8 mouse cellular contexts compared by ENCODE assay signal in the genomic region with DNA sequence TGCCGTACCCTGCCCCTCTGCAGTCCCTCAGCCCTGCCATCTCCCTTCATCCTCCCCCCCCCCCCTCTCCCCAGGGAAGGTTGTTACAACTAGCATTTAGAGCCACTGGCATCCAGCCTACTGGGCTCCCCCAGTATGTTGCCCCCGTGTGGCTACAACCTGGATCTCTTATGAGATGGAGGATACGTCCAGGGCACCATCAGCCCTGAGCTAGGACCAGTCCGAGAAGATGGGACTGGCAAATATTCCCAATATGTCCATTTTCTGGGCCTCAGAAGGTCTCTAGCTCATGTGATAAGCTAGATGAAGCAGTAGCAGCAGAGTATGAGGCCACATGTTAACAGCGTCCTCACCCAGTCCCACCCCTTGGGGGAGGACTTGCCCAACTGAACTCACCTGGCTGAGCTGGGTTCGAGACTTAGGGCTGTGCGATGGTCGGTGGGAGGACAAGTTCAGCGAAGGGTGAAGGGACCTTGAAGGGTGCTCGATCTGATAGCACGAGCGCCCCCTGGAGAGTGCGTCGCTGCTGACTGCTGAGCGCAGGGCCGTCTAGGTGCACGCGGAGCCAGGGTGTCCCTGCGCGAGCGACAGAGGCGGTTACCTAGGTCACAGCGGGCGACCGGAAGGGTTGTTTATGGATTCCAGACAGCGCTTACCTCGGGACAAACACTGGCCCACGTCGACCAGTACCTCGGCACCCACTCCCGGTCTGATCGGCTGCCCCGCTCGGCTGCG. TPM values are rescaled to one million over a fixed set of nuclear protein-coding genes. Genes with fewer than 3 reads are reported as not detected.
DNase-seq lines count a peak whose midpoint lies in the region; ATAC-seq and TF ChIP-seq lines count a peak whose summit lies in the region.

No protein-coding gene starts in this region.

- peaks cover 16% of the 10 kb centered on the region for H3K4me1 ChIP-seq in hindbrain, embryonic 16.5 days (ENCODE audit: control insufficient read depth, insufficient read depth, low read depth, low read length)

- H3K4me3 ChIP-seq in gastrocnemius, adult 2 months, result peak overlapping the region; percentile 89
- peak overlapping the region; percentile 80 for H3K4me3 ChIP-seq in hindbrain, embryonic 16.5 days (ENCODE audit: low read length)

- 3% methylated on average over 34 of the region's 35 CpGs for WGBS in hindbrain, embryonic 16.5 days

- peak overlapping the region; percentile 95 for H3K27ac ChIP-seq in gastrocnemius, adult 2 months
- peak overlapping the region; percentile 94 for H3K27ac ChIP-seq in hindbrain, embryonic 16.5 days (ENCODE audit: low read depth, low read length)

- DNase-seq in ZHBTc4 (ENCODE audit: low read depth, low spot score), result peak; percentile 95
- DNase-seq in gastrocnemius, adult 2 months, result peak; percentile 91
- DNase-seq in left cerebral cortex, adult 18-20 months (ENCODE audit: low spot score in 2 of 2), result peak; percentile 81 to 84
- DNase-seq in lung, postnatal 4 days, result peak; percentile 89 to 91
- peak; percentile 67 for DNase-seq in retina, postnatal 7 days (ENCODE audit: low read depth, low spot score)
- DNase-seq in urinary bladder, adult 18-20 months (ENCODE audit: low spot score in 2 of 2), result peak; percentile 75 to 79

- H3K27me3 ChIP-seq in hindbrain, embryonic 16.5 days (replicated peaks; ENCODE audit: control insufficient read depth, insufficient read depth, low read length), result peaks cover 17% of the 10 kb centered on the region

- peak overlapping the region; percentile 88 for H3K9ac ChIP-seq in hindbrain, embryonic 16.5 days (ENCODE audit: low read depth, low read length)

- peaks cover 29% of the 10 kb centered on the region for H3K36me3 ChIP-seq in hindbrain, embryonic 16.5 days (ENCODE audit: control insufficient read depth, insufficient read depth, low read length)

- H3K4me2 ChIP-seq in hindbrain, embryonic 16.5 days (ENCODE audit: low read length), result peak overlapping the region; percentile 82

- peak; percentile 76 for TF ChIP-seq CTCF in gastrocnemius, adult 2 months (IDR thresholded peaks at IDR 0.05)

- intact Hi-C loops in gastrocnemius, adult 2 months (cut with DNase I), result loop anchor here (1.0 to 5.0 kb wide), 2 partner anchors 18 to 94 kb away; partner anchors contain the start of genes Lmf2 and Ncaph2

- no peaks in the 10 kb centered on the region for H3K9me3 ChIP-seq in hindbrain, embryonic 16.5 days (ENCODE audit: control insufficient read depth, low read length)

- peak; percentile 69 for ATAC-seq in common myeloid progenitor, adult 5-6 weeks (replicated peaks; ENCODE audit: low read depth, poor library complexity, severe bottlenecking)
- peak; percentile 79 for ATAC-seq in hindbrain, embryonic 16.5 days

RNA-seq across cellular contexts. Expression of gene Sco2, which starts 0.5 kb away (rescaled TPM):
- 21.8 and 23.0 TPM in 2 replicates for total RNA-seq in common myeloid progenitor, adult 5-6 weeks (2017)
- 10 to 100 TPM; 13.0 to 16.0 TPM for total RNA-seq in gastrocnemius, adult 2 months (2021)
- polyA plus RNA-seq in hindbrain, embryonic 16.5 days (2015; fragmentation: Nextera tagmentation; extraction: Ambion mirVana), result 16.7 and 20.2 TPM in 2 replicates
- 10 to 100 TPM; 27.7 to 28.6 TPM for total RNA-seq in left cerebral cortex, adult 18-20 months (2021)

RNA-seq across cellular contexts. Expression of gene Tymp, which starts 3.6 kb away (rescaled TPM):
- 0.68 and 0.78 TPM in 2 replicates for total RNA-seq in common myeloid progenitor, adult 5-6 weeks (2017)
- total RNA-seq in gastrocnemius, adult 2 months (2021), result under 1 TPM; 0.25 to 0.64 TPM
- 2.6 TPM in 2 replicates for polyA plus RNA-seq in hindbrain, embryonic 16.5 days (2015; fragmentation: Nextera tagmentation; extraction: Ambion mirVana)
- total RNA-seq in left cerebral cortex, adult 18-20 months (2021), result 1 to 10 TPM; 1.5 TPM

RNA-seq across cellular contexts. Expression of gene Odf3b, which starts 5.9 kb away (rescaled TPM):
- 2.9 and 3.0 TPM in 2 replicates for total RNA-seq in common myeloid progenitor, adult 5-6 weeks (2017)
- total RNA-seq in gastrocnemius, adult 2 months (2021), result under 1 TPM; 0.38 to 0.53 TPM
- 4.8 and 5.4 TPM in 2 replicates for polyA plus RNA-seq in hindbrain, embryonic 16.5 days (2015; fragmentation: Nextera tagmentation; extraction: Ambion mirVana)
- total RNA-seq in left cerebral cortex, adult 18-20 months (2021), result 1 to 10 TPM; 2.0 to 2.1 TPM

RNA-seq across cellular contexts. Expression of gene Klhdc7b, which starts 11.5 kb away (rescaled TPM):
- total RNA-seq in common myeloid progenitor, adult 5-6 weeks (2017), result not detected in 2 replicates
- total RNA-seq in gastrocnemius, adult 2 months (2021), result not detected
- polyA plus RNA-seq in hindbrain, embryonic 16.5 days (2015; fragmentation: Nextera tagmentation; extraction: Ambion mirVana), result 0.08 TPM in 1 of 2 replicates, not detected in the other
- total RNA-seq in left cerebral cortex, adult 18-20 months (2021), result 1 to 10 TPM in 1 of 2 experiments, under 1 TPM in 1; 0.82 to 1.0 TPM

RNA-seq across cellular contexts. Expression of gene Ncaph2, which starts 17.7 kb away (rescaled TPM):
- total RNA-seq in common myeloid progenitor, adult 5-6 weeks (2017), result 81.4 and 106 TPM in 2 replicates
- total RNA-seq in gastrocnemius, adult 2 months (2021), result 10 to 100 TPM; 40.9 to 41.4 TPM
- 115 and 122 TPM in 2 replicates for polyA plus RNA-seq in hindbrain, embryonic 16.5 days (2015; fragmentation: Nextera tagmentation; extraction: Ambion mirVana)
- 100 to 1,000 TPM; 111 to 119 TPM for total RNA-seq in left cerebral cortex, adult 18-20 months (2021)

Comparison
In these comparisons a context has a peak if more than half of its experiments do, and no peak if none do; other contexts are left out.
1. Peak in every context shown above with its lines: DNase-seq, ATAC-seq, H3K4me3 ChIP-seq and H3K27ac ChIP-seq.